Mouse (Mus musculus) limb, embryonic 13.5 days (tissue): ENCODE data around the gene Sulf2. TPM values are rescaled to one million over a fixed set of nuclear protein-coding genes. Genes with fewer than 3 reads are reported as not detected.
A peak's percentile ranks its signal among the peaks of the same experiment; 100 is the strongest.
"Not testable (repeated sequence)": the region's sequence is repeated elsewhere in the genome, so short reads cannot be mapped to it uniquely, and the experiment has no call there.

Source experiments
- ATAC-seq: fragments of 200-750 bp; cut with Nextera tagmentation; 2 replicates; pipeline ENCODE4 v1.8.0; 2017; ENCODE audit warnings: low read depth, moderate number of reproducible peaks, moderate TSS enrichment; ENCODE audit not compliant: low FRiP score
- H3K27ac ChIP-seq: fragments of 300-500 bp; sonication (generic); 2 replicates; pipeline ENCODE4 v1.5.1; 2015; ENCODE audit warnings: inconsistent platforms, mild to moderate bottlenecking, moderate library complexity
- H3K27me3 ChIP-seq: fragments of 300-500 bp; sonication (generic); 2 replicates; pipeline ENCODE4 v1.6.1; 2015; ENCODE audit warnings: mild to moderate bottlenecking, inconsistent platforms
- H3K36me3 ChIP-seq: fragments of 300-500 bp; sonication (generic); 2 replicates; pipeline ENCODE4 v1.6.1; 2015; ENCODE audit warnings: inconsistent platforms, mild to moderate bottlenecking, moderate library complexity
- H3K4me1 ChIP-seq: fragments of 300-500 bp; sonication (generic); 2 replicates; pipeline ENCODE4 v1.6.1; 2015; ENCODE audit warnings: inconsistent platforms
- H3K4me2 ChIP-seq: fragments of 300-500 bp; sonication (generic); replicated peaks from 2 replicates; pipeline ENCODE4 v1.6.1; 2015; ENCODE audit warnings: inconsistent platforms, mild to moderate bottlenecking, moderate library complexity
- H3K4me3 ChIP-seq: fragments of 300-500 bp; sonication (generic); 2 replicates; pipeline ENCODE4 v1.5.1; 2015; ENCODE audit warnings: moderate library complexity, mild to moderate bottlenecking, inconsistent platforms
- H3K9ac ChIP-seq: fragments of 300-500 bp; sonication (generic); 2 replicates; pipeline ENCODE4 v1.6.1; 2015; ENCODE audit warnings: mild to moderate bottlenecking, inconsistent platforms
- H3K9me3 ChIP-seq: fragments of 300-500 bp; sonication (generic); 2 replicates; pipeline ENCODE4 v1.6.1; 2016; ENCODE audit warnings: inconsistent platforms
- WGBS: fragments of 180-500 bp; shearing (Covaris S2); methylation state at CpG from one replicate; pipeline ENCODE4 v1.1.7; 2015; 5-methylcytosine and 5-hydroxymethylcytosine counted together
- polyA plus RNA-seq: library from polyadenylated mRNA; unstranded; fragments of >200 nt; fragmentation: Nextera tagmentation; extraction: Ambion mirVana; gene quantifications from 2 replicates; pipeline ENCODE4 v1.2.1, GENCODE M21; 2015

The Sulf2 gene
- polyA plus RNA-seq = 171 and 181 TPM in 2 replicates

GRCm38 (mm10) chr2:166155454-166155815, at the start of gene Sulf2:
TSS of gene Sulf2 (minus strand) at chr2:166155663.
- Histone ChIP-seq H3K4me1 (peaks cover 71% of the 10 kb centered on the region), H3K27me3 (no peaks in the 10 kb centered on the region), H3K36me3 (no peaks in the 10 kb centered on the region; the same call in 1 of the 2 replicates), H3K4me3 (peak within 1 kb of the TSS; percentile 87), H3K9me3 (no peaks in the 10 kb centered on the region), H3K27ac (peak within 1 kb of the TSS; percentile 98), H3K9ac (peak within 1 kb of the TSS; percentile 99), H3K4me2 (peak within 1 kb of the TSS; percentile 92)
- ATAC-seq = peak; percentile 31; the same call in 1 of the 2 replicates
- WGBS = under 1% methylated on average over 23 of the region's 23 CpGs

- Histone ChIP-seq H3K9me3 (no peaks in the 10 kb centered on the region), H3K9ac (no peak overlapping the region), H3K4me1 (peaks cover 32% of the 10 kb centered on the region), H3K36me3 (no peaks in the 10 kb centered on the region), H3K4me3 (no peak overlapping the region), H3K27me3 (no peaks in the 10 kb centered on the region), H3K27ac (no peak overlapping the region), H3K4me2 (no peak overlapping the region)
- ATAC-seq = no peak
- WGBS = 89% methylated on average over 13 of the region's 13 CpGs
Observed at GRCm38 (mm10) chr2:166204174-166204573, 48.7 kb upstream of the Sulf2 start.

- 81% methylated on average over 10 of the region's 12 CpGs for WGBS
- Histone ChIP-seq H3K36me3 (no peaks in the 10 kb centered on the region), H3K9me3 (no peaks in the 10 kb centered on the region), H3K27me3 (no peaks in the 10 kb centered on the region), H3K4me1 (peaks cover 29% of the 10 kb centered on the region), H3K4me3 (no peak overlapping the region), H3K9ac (no peak overlapping the region), H3K4me2 (no peak overlapping the region), H3K27ac (no peak overlapping the region)
- ATAC-seq = no peak
Observed at GRCm38 (mm10) chr2:166203647-166204046, 48.2 kb upstream of the Sulf2 start.

- peaks cover 44% of the 10 kb centered on the region for H3K4me1 ChIP-seq
- no peak for ATAC-seq
- H3K4me3 ChIP-seq = no peak overlapping the region
- no peaks in the 10 kb centered on the region for H3K36me3 ChIP-seq
- 42% methylated on average over 7 of the region's 7 CpGs for WGBS
- H3K9ac ChIP-seq = no peak overlapping the region
- H3K27me3 ChIP-seq = no peaks in the 10 kb centered on the region
- no peak overlapping the region for H3K27ac ChIP-seq
- H3K4me2 ChIP-seq = no peak overlapping the region
- 0 out of 2 replicates have a peak, but pooled peaks cover 3% of the 10 kb centered on the region for H3K9me3 ChIP-seq
Observed at GRCm38 (mm10) chr2:166197964-166198363, 42.5 kb upstream of the Sulf2 start.

GRCm38 (mm10) chr2:166197064-166197463, 41.6 kb upstream of the Sulf2 start:
- WGBS = 30% methylated on average over 6 of the region's 6 CpGs
- H3K9ac ChIP-seq = no peak overlapping the region; the same call in 1 of the 2 replicates
- 0 out of 2 replicates have a peak, but pooled peaks cover 3% of the 10 kb centered on the region for H3K9me3 ChIP-seq
- no peak overlapping the region for H3K4me2 ChIP-seq
- ATAC-seq = 0 out of 2 replicates have a peak, but pooled peaks have one; percentile 29
- no peak overlapping the region for H3K27ac ChIP-seq
- H3K36me3 ChIP-seq = no peaks in the 10 kb centered on the region
- no peak overlapping the region for H3K4me3 ChIP-seq
- no peaks in the 10 kb centered on the region for H3K27me3 ChIP-seq
- peaks cover 50% of the 10 kb centered on the region for H3K4me1 ChIP-seq

- Histone ChIP-seq H3K9me3 (0 out of 2 replicates have a peak, but pooled peaks cover 3% of the 10 kb centered on the region), H3K27ac (0 out of 2 replicates have a peak overlapping the region, but pooled peaks have one; percentile 6), H3K4me1 (peaks cover 57% of the 10 kb centered on the region), H3K27me3 (no peaks in the 10 kb centered on the region), H3K36me3 (no peaks in the 10 kb centered on the region), H3K4me2 (no peak overlapping the region), H3K4me3 (no peak overlapping the region), H3K9ac (0 out of 2 replicates have a peak overlapping the region, but pooled peaks have one; percentile 19)
- WGBS = 63% methylated on average over 13 of the region's 13 CpGs
- ATAC-seq = no peak
Observed at GRCm38 (mm10) chr2:166196080-166196786, 40.8 kb upstream of the Sulf2 start.

- Histone ChIP-seq H3K4me3 (no peak overlapping the region), H3K4me1 (peaks cover 67% of the 10 kb centered on the region), H3K9ac (no peak overlapping the region), H3K36me3 (no peaks in the 10 kb centered on the region), H3K4me2 (no peak overlapping the region), H3K9me3 (0 out of 2 replicates have a peak, but pooled peaks cover 3% of the 10 kb centered on the region), H3K27ac (no peak overlapping the region), H3K27me3 (no peaks in the 10 kb centered on the region)
- no peak for ATAC-seq
- 67% methylated on average over 6 of the region's 6 CpGs for WGBS
Observed at GRCm38 (mm10) chr2:166195041-166195440, 39.6 kb upstream of the Sulf2 start.

- Histone ChIP-seq H3K4me2 (no peak overlapping the region), H3K27me3 (no peaks in the 10 kb centered on the region)
- 70% methylated on average over 16 of the region's 16 CpGs for WGBS
Observed at GRCm38 (mm10) chr2:166194112-166194758, 38.8 kb upstream of the Sulf2 start.

GRCm38 (mm10) chr2:166193509-166193908, 38.0 kb upstream of the Sulf2 start:
- H3K27ac ChIP-seq = no peak overlapping the region
- 0 out of 2 replicates have a peak, but pooled peaks cover 3% of the 10 kb centered on the region for H3K9me3 ChIP-seq
- H3K4me1 ChIP-seq = peaks cover 71% of the 10 kb centered on the region
- H3K4me3 ChIP-seq = no peak overlapping the region
- no peak for ATAC-seq
- H3K4me2 ChIP-seq = no peak overlapping the region
- 93% methylated on average over 3 of the region's 3 CpGs for WGBS
- no peak overlapping the region for H3K9ac ChIP-seq
- no peaks in the 10 kb centered on the region for H3K36me3 ChIP-seq
- H3K27me3 ChIP-seq = no peaks in the 10 kb centered on the region

More at GRCm38 (mm10) chr2:166194112-166194758, 38.8 kb upstream of the Sulf2 start:
- H3K9ac ChIP-seq = no peak overlapping the region
- no peak overlapping the region for H3K4me3 ChIP-seq
- H3K4me1 ChIP-seq = peaks cover 70% of the 10 kb centered on the region
- H3K36me3 ChIP-seq = no peaks in the 10 kb centered on the region
- no peak overlapping the region for H3K27ac ChIP-seq
- ATAC-seq = no peak
- 0 out of 2 replicates have a peak, but pooled peaks cover 3% of the 10 kb centered on the region for H3K9me3 ChIP-seq

GRCm38 (mm10) chr2:166190816-166191215, 35.4 kb upstream of the Sulf2 start:
- Histone ChIP-seq H3K4me1 (peaks cover 65% of the 10 kb centered on the region), H3K9me3 (0 out of 2 replicates have a peak, but pooled peaks cover 3% of the 10 kb centered on the region), H3K36me3 (no peaks in the 10 kb centered on the region), H3K9ac (no peak overlapping the region), H3K4me2 (no peak overlapping the region), H3K27me3 (no peaks in the 10 kb centered on the region), H3K4me3 (no peak overlapping the region), H3K27ac (peak overlapping the region; percentile 18; the same call in 1 of the 2 replicates)
- WGBS = 27% methylated on average over 8 of the region's 8 CpGs
- no peak for ATAC-seq

GRCm38 (mm10) chr2:166189191-166189590, 33.7 kb upstream of the Sulf2 start:
- Histone ChIP-seq H3K4me2 (no peak overlapping the region), H3K36me3 (no peaks in the 10 kb centered on the region), H3K27me3 (no peaks in the 10 kb centered on the region), H3K4me3 (no peak overlapping the region), H3K4me1 (peaks cover 57% of the 10 kb centered on the region), H3K9me3 (0 out of 2 replicates have a peak, but pooled peaks cover 3% of the 10 kb centered on the region), H3K9ac (no peak overlapping the region), H3K27ac (no peak overlapping the region)
- no peak for ATAC-seq
- 95% methylated on average over 11 of the region's 11 CpGs for WGBS

- not testable (repeated sequence) for H3K4me3 ChIP-seq, ATAC-seq, H3K9ac ChIP-seq, H3K36me3 ChIP-seq, H3K9me3 ChIP-seq, H3K27me3 ChIP-seq, H3K4me2 ChIP-seq
- H3K4me1 ChIP-seq = peaks cover 57% of the 10 kb centered on the region
- WGBS = 79% methylated on average over 8 of the region's 11 CpGs
- H3K27ac ChIP-seq = peak overlapping the region; percentile 39; the same call in 1 of the 2 replicates
Observed at GRCm38 (mm10) chr2:166187874-166188453, 32.5 kb upstream of the Sulf2 start.
